ENCODE assay signal across 9 mouse cellular contexts in genomic region chr1:156676171-156676570, GRCm38 (mm10). TPM values are rescaled to one million over a fixed set of nuclear protein-coding genes. Genes with fewer than 3 reads are reported as not detected.
DNase-seq lines count a peak whose midpoint lies in the region; ATAC-seq and TF ChIP-seq lines count a peak whose summit lies in the region.
"Had no signal": no experiment of that assay in that cellular context is flagged by ENCODE, and none has a peak within 500 bp of the region (broad histone marks: within the 10 kb centered on the region; RNA-seq: fewer than 3 reads in every experiment).

No protein-coding gene starts in this region.

- H3K9me3 ChIP-seq in kidney, embryonic 15.5 days (replicated peaks): no peaks in the 10 kb centered on the region
- no peaks in the 10 kb centered on the region for H3K9me3 ChIP-seq in ES-E14 (ENCODE audit: control insufficient read depth, insufficient read depth, low read depth, low read length)
- no peaks in the 10 kb centered on the region for H3K9me3 ChIP-seq in limb, embryonic 11.5 days (ENCODE audit: control insufficient read depth, low read length)
- H3K9me3 ChIP-seq: neural tube, embryonic 13.5 days had no signal

- ATAC-seq in kidney, embryonic 15.5 days (replicated peaks; ENCODE audit: low FRiP score): no peak
- ATAC-seq in limb, embryonic 11.5 days (ENCODE audit: insufficient number of reproducible peaks, low FRiP score, low TSS enrichment, low read depth): no peak

- in situ Hi-C loops in ES-E14 (cut with MboI; ENCODE audit: low sequenced_read_pairs in 2 of 2, unreplicated experiment in 2 of 2): no loop called here

- peaks cover 4% of the 10 kb centered on the region for H3K36me3 ChIP-seq in kidney, adult 2 months (ENCODE audit: control insufficient read depth, insufficient read depth, low read length)
- H3K36me3 ChIP-seq in kidney, embryonic 15.5 days: peaks cover 23% of the 10 kb centered on the region
- 0 out of 2 replicates have a peak, but pooled peaks cover 4% of the 10 kb centered on the region for H3K36me3 ChIP-seq in ES-E14 (ENCODE audit: control insufficient read depth, insufficient read depth, low read length, poor library complexity, severe bottlenecking)
- 0 out of 2 replicates have a peak, but pooled peaks cover 2% of the 10 kb centered on the region for H3K36me3 ChIP-seq in limb, embryonic 11.5 days (ENCODE audit: control insufficient read depth, insufficient read depth, low read length)

- no peak overlapping the region for H3K4me3 ChIP-seq in kidney, adult 2 months (ENCODE audit: insufficient read depth, low read depth, low read length)
- no peak overlapping the region for H3K4me3 ChIP-seq in kidney, embryonic 15.5 days (replicated peaks)
- H3K4me3 ChIP-seq in ES-E14 (ENCODE audit: insufficient read depth in 1 of 2, low read depth in 1 of 2, low read length in 2 of 2, poor library complexity in 1 of 2, severe bottlenecking in 1 of 2): no peak overlapping the region
- no peak overlapping the region for H3K4me3 ChIP-seq in bone marrow macrophage, adult 2 months (ENCODE audit: insufficient read depth, low read length)
- no peak overlapping the region for H3K4me3 ChIP-seq in limb, embryonic 11.5 days (ENCODE audit: low read depth, low read length)
- H3K4me3 ChIP-seq: neural tube, embryonic 13.5 days had no signal

- no peaks in the 10 kb centered on the region; the same call in 1 of the 2 replicates for H3K4me1 ChIP-seq in kidney, adult 2 months (ENCODE audit: control insufficient read depth, insufficient read depth, low read length)
- peaks cover 20% of the 10 kb centered on the region for H3K4me1 ChIP-seq in kidney, embryonic 15.5 days
- peaks cover 5 to 7% of the 10 kb centered on the region in 2 experiments; a peak in 2 of 4 replicates for H3K4me1 ChIP-seq in ES-E14 (ENCODE audit: control insufficient read depth in 2 of 2, insufficient read depth in 2 of 2, low read length in 2 of 2, poor library complexity in 1 of 2)
- peaks cover 17% of the 10 kb centered on the region for H3K4me1 ChIP-seq in bone marrow macrophage, adult 2 months (ENCODE audit: control insufficient read depth, insufficient read depth, low read length)
- H3K4me1 ChIP-seq in limb, embryonic 11.5 days (ENCODE audit: control insufficient read depth, insufficient read depth, low read length): 0 out of 2 replicates have a peak, but pooled peaks cover 4% of the 10 kb centered on the region

- TF ChIP-seq CTCF in kidney, adult 2 months (conservative IDR thresholded peaks at IDR 0.05; ENCODE audit: insufficient read depth, insufficient read length, low read depth, low read length): peak; percentile 84
- TF ChIP-seq CTCF in bone marrow macrophage, adult 2 months (IDR thresholded peaks at IDR 0.05; ENCODE audit: low read depth, low read length): 0 out of 2 replicates have a peak, but pooled peaks have one; percentile 12

- H3K9ac ChIP-seq in kidney, embryonic 15.5 days: no peak overlapping the region
- no peak overlapping the region for H3K9ac ChIP-seq in ES-E14 (ENCODE audit: insufficient read depth, low read depth, low read length, poor library complexity, severe bottlenecking)
- H3K9ac ChIP-seq in limb, embryonic 11.5 days (ENCODE audit: low read length): no peak overlapping the region
- H3K9ac ChIP-seq: neural tube, embryonic 13.5 days had no signal

- no peak for TF ChIP-seq POLR2A in kidney, adult 2 months (IDR thresholded peaks at IDR 0.05; ENCODE audit: low read depth, low read length)
- TF ChIP-seq POLR2A in bone marrow macrophage, adult 2 months (IDR thresholded peaks at IDR 0.05; ENCODE audit: borderline replicate concordance, low read depth, low read length): no peak

- H3K4me2 ChIP-seq in kidney, embryonic 15.5 days: no peak overlapping the region
- no peak overlapping the region for H3K4me2 ChIP-seq in limb, embryonic 11.5 days (ENCODE audit: low read depth, severe bottlenecking)
- H3K4me2 ChIP-seq: neural tube, embryonic 13.5 days had no signal

- 48% methylated on average over 12 of the region's 12 CpGs for WGBS in kidney, adult 2 months
- 44% methylated on average over 12 of the region's 12 CpGs for whole genome bisulfite sequencing in kidney, embryonic 15.5 days
- 39% methylated on average over 12 of the region's 12 CpGs for WGBS in limb, embryonic 11.5 days

- no peak overlapping the region for H3K27ac ChIP-seq in kidney, adult 2 months (ENCODE audit: insufficient read depth, low read depth, low read length)
- H3K27ac ChIP-seq in kidney, embryonic 15.5 days: no peak overlapping the region
- no peak overlapping the region for H3K27ac ChIP-seq in ES-E14 (ENCODE audit: insufficient read depth, low read depth, low read length, poor library complexity, severe bottlenecking)
- H3K27ac ChIP-seq in bone marrow macrophage, adult 2 months (ENCODE audit: insufficient read depth, low read depth, low read length): no peak overlapping the region
- no peak overlapping the region for H3K27ac ChIP-seq in limb, embryonic 11.5 days (replicated peaks; ENCODE audit: low read depth, low read length)
- H3K27ac ChIP-seq: neural tube, embryonic 13.5 days had no signal

- DNase-seq in kidney, adult 2 months: peak; percentile 56
- DNase-seq in ES-E14 (ENCODE audit: low read depth, low spot score): peak; percentile 82
- peak; percentile 82 for DNase-seq in forelimb bud, embryonic 11.5 days (ENCODE audit: low read depth, low spot score)
- peak; percentile 81 for DNase-seq in limb, embryonic 11.5 days (ENCODE audit: low spot score)
- DNase-seq in retina, embryonic 14.5 days (ENCODE audit: low spot score): peak; percentile 78
- no peak for DNase-seq in right cerebral cortex, postnatal 25 days

- no peaks in the 10 kb centered on the region for H3K27me3 ChIP-seq in kidney, adult 2 months (replicated peaks; ENCODE audit: control insufficient read depth, insufficient read depth, low read length)
- H3K27me3 ChIP-seq in kidney, embryonic 15.5 days: no peaks in the 10 kb centered on the region
- H3K27me3 ChIP-seq in limb, embryonic 11.5 days (ENCODE audit: control insufficient read depth, insufficient read depth, low read length): 0 out of 2 replicates have a peak, but pooled peaks cover 3% of the 10 kb centered on the region

TF ChIP-seq in ES-E14, 5 proteins besides CTCF, POLR2A, EP300 and RAD21:
- TF ChIP-seq MAFK (IDR thresholded peaks at IDR 0.05; ENCODE audit: insufficient read depth, low read depth, low read length) (no peak), CHD2 (IDR thresholded peaks at IDR 0.05; ENCODE audit: low read depth, low read length) (no peak), HCFC1 (IDR thresholded peaks at IDR 0.05; ENCODE audit: borderline replicate concordance, insufficient read depth, low read length) (no peak; the same call in 1 of the 2 replicates), ZC3H11A (IDR thresholded peaks at IDR 0.05; ENCODE audit: borderline replicate concordance, low read depth, low read length) (peak; percentile 74), ZNF384 (IDR thresholded peaks at IDR 0.05; ENCODE audit: low read depth, low read length) (no peak)

RNA-seq across cellular contexts. Expression of gene Tor3a, which starts 2.0 kb away (rescaled TPM):
- 12.7 and 19.1 TPM in 2 replicates for polyA plus RNA-seq in kidney, adult 2 months (2012; rRNA removed)
- 16.8 and 17.8 TPM in 2 replicates for polyA plus RNA-seq in kidney, embryonic 15.5 days (2015; fragmentation: Nextera tagmentation; extraction: Ambion mirVana)
- 17.2 and 38.2 TPM in 2 replicates for total RNA-seq in ES-E14 (2012; rRNA removed)
- polyA plus RNA-seq in bone marrow macrophage, adult 2 months (2012; ENCODE audit: insufficient read depth, insufficient read length, missing spikeins): 68.8 and 79.4 TPM in 2 replicates
- polyA plus RNA-seq in limb, embryonic 11.5 days (2014; fragmentation: Nextera tagmentation; extraction: Ambion mirVana): 8.2 and 10.0 TPM in 2 replicates

RNA-seq across cellular contexts. Expression of gene Fam20b, which starts 42.7 kb away (rescaled TPM):
- polyA plus RNA-seq in kidney, adult 2 months (2012; rRNA removed): 42.2 and 43.6 TPM in 2 replicates
- 32.0 and 33.5 TPM in 2 replicates for polyA plus RNA-seq in kidney, embryonic 15.5 days (2015; fragmentation: Nextera tagmentation; extraction: Ambion mirVana)
- 20.1 and 22.2 TPM in 2 replicates for total RNA-seq in ES-E14 (2012; rRNA removed)
- polyA plus RNA-seq in bone marrow macrophage, adult 2 months (2012; ENCODE audit: insufficient read depth, insufficient read length, missing spikeins): 25.1 and 27.3 TPM in 2 replicates
- 21.3 and 21.9 TPM in 2 replicates for polyA plus RNA-seq in limb, embryonic 11.5 days (2014; fragmentation: Nextera tagmentation; extraction: Ambion mirVana)
